Mouse (Mus musculus): ENCODE data around the gene Trappc6a.

- TF ChIP-seq EP300 (IDR thresholded peaks at IDR 0.05; ENCODE audit: low read depth): no peak
- TF ChIP-seq CTCF (IDR thresholded peaks at IDR 0.05; ENCODE audit: low read depth): no peak
Observed at GRCm38 (mm10) chr7:19507612-19507981, 598 bp upstream of the Trappc6a start.
